Mouse (Mus musculus) lung, adult 18-20 months (tissue): Measurements from ENCODE around the gene Tjp2.
A peak's percentile ranks its signal among the peaks of the same experiment; 100 is the strongest.
"Not testable (repeated sequence)": the region's sequence is repeated elsewhere in the genome, so short reads cannot be mapped to it uniquely, and the experiment has no call there.

Experiments used
- DNase-seq, 2 experiments: peaks; one replicate each; pipeline ENCODE4 v3.0.0; 2022; ENCODE audit warnings: mixed read lengths in 2 of 2

Gene Tjp2

GRCm38 (mm10) chr19:24122647-24123046, 102.2 kb downstream of the Tjp2 start:
- no peak for DNase-seq

GRCm38 (mm10) chr19:24120811-24121210, 104.0 kb downstream of the Tjp2 start:
- no peak for DNase-seq

- DNase-seq, result no peak
Measured at GRCm38 (mm10) chr19:24118775-24119174, 106.1 kb downstream of the Tjp2 start.

GRCm38 (mm10) chr19:24111581-24111980, 113.2 kb downstream of the Tjp2 start:
- DNase-seq, result no peak

- DNase-seq, result no peak
Measured at GRCm38 (mm10) chr19:24107707-24108106, 117.1 kb downstream of the Tjp2 start.

GRCm38 (mm10) chr19:24103802-24104201, 121.0 kb downstream of the Tjp2 start:
- peak in 1 of 2 experiments; percentile 22 for DNase-seq

GRCm38 (mm10) chr19:24102562-24103126, 122.2 kb downstream of the Tjp2 start:
- DNase-seq, result no peak

- peak in 1 of 2 experiments; percentile 16 for DNase-seq
Measured at GRCm38 (mm10) chr19:24101183-24101582, 123.6 kb downstream of the Tjp2 start.

GRCm38 (mm10) chr19:24098691-24099090, 126.1 kb downstream of the Tjp2 start:
- DNase-seq, result no peak

GRCm38 (mm10) chr19:24097666-24098455, 127.0 kb downstream of the Tjp2 start:
- no peak for DNase-seq

- not testable (repeated sequence) for DNase-seq
Measured at GRCm38 (mm10) chr19:24092060-24092459, 132.8 kb downstream of the Tjp2 start.

- no peak for DNase-seq
Measured at GRCm38 (mm10) chr19:24090366-24090765, 134.5 kb downstream of the Tjp2 start.

GRCm38 (mm10) chr19:24085306-24085705, 139.5 kb downstream of the Tjp2 start:
- DNase-seq, result no peak

GRCm38 (mm10) chr19:24080417-24081080, 144.3 kb downstream of the Tjp2 start:
- DNase-seq, result no peak

GRCm38 (mm10) chr19:24077658-24078057, 147.2 kb downstream of the Tjp2 start:
- no peak for DNase-seq

- no peak for DNase-seq
Measured at GRCm38 (mm10) chr19:24076536-24076935, 148.3 kb downstream of the Tjp2 start.

- no peak for DNase-seq
Measured at GRCm38 (mm10) chr19:24075927-24076326, 148.9 kb downstream of the Tjp2 start.

- no peak for DNase-seq
Measured at GRCm38 (mm10) chr19:24073155-24073554, 151.7 kb downstream of the Tjp2 start.

GRCm38 (mm10) chr19:24064348-24064895, 160.4 kb downstream of the Tjp2 start:
- no peak for DNase-seq

GRCm38 (mm10) chr19:24063585-24063984, 161.2 kb downstream of the Tjp2 start:
- no peak for DNase-seq

- no peak for DNase-seq
Measured at GRCm38 (mm10) chr19:24058851-24059250, 166.0 kb downstream of the Tjp2 start.

GRCm38 (mm10) chr19:24058021-24058420, 166.8 kb downstream of the Tjp2 start:
- no peak for DNase-seq

GRCm38 (mm10) chr19:24056880-24057279, 167.9 kb downstream of the Tjp2 start:
- no peak for DNase-seq

GRCm38 (mm10) chr19:24054904-24055303, 169.9 kb downstream of the Tjp2 start:
- DNase-seq, result peak in 1 of 2 experiments; percentile 47
